12 mouse cellular contexts compared by ENCODE assay signal in the genomic region with DNA sequence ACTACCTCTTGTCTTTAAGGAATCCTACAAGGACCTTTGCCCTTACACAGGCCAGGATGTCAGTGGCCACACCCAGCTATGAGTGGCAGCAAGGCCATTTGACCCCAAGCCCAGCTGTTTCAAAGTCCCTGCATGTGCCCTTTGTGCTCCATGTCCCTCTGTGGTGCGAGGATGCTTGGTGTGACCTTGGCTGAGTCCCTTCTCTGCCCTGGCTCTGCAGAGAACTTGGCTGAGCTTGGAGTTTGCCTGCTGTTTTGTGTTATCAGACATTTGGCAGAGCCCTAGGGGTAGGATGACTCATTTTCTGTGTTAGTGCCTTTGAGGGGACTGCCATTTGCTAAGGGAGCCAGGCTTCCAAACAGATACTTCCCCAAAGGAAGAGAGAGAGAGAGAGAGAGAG. TPM values are rescaled to one million over a fixed set of nuclear protein-coding genes. Genes with fewer than 3 reads are reported as not detected.
DNase-seq lines count a peak whose midpoint lies in the region; ATAC-seq and TF ChIP-seq lines count a peak whose summit lies in the region.
"Had no signal": no experiment of that assay in that cellular context is flagged by ENCODE, and none has a peak within 500 bp of the region (broad histone marks: within the 10 kb centered on the region; RNA-seq: fewer than 3 reads in every experiment).

No protein-coding gene starts in this region.

- H3K9me3 ChIP-seq in liver, embryonic 11.5 days (ENCODE audit: control insufficient read depth, low read length), result no peaks in the 10 kb centered on the region
- no peaks in the 10 kb centered on the region for H3K9me3 ChIP-seq in heart, embryonic 16.5 days (replicated peaks; ENCODE audit: control insufficient read depth, low read length)
- no peaks in the 10 kb centered on the region for H3K9me3 ChIP-seq in stomach, postnatal 0 days (ENCODE audit: control insufficient read depth, low read length)
- H3K9me3 ChIP-seq: forebrain, embryonic 10.5 days; limb, embryonic 12.5 days had no signal

- H3K27me3 ChIP-seq in liver, adult 2 months (ENCODE audit: control insufficient read depth, insufficient read depth, low read length), result no peaks in the 10 kb centered on the region
- H3K27me3 ChIP-seq in liver, embryonic 11.5 days (replicated peaks; ENCODE audit: control insufficient read depth, insufficient read depth, low read length), result no peaks in the 10 kb centered on the region
- H3K27me3 ChIP-seq in heart, embryonic 16.5 days (ENCODE audit: control insufficient read depth, insufficient read depth, low read length), result no peaks in the 10 kb centered on the region
- H3K27me3 ChIP-seq in stomach, postnatal 0 days (ENCODE audit: control insufficient read depth, insufficient read depth, low read length), result no peaks in the 10 kb centered on the region
- H3K27me3 ChIP-seq: limb, embryonic 12.5 days had no signal

- H3K36me3 ChIP-seq in liver, adult 2 months (ENCODE audit: control insufficient read depth, insufficient read depth, low read length), result no peaks in the 10 kb centered on the region
- no peaks in the 10 kb centered on the region; the same call in 1 of the 2 replicates for H3K36me3 ChIP-seq in liver, embryonic 11.5 days (ENCODE audit: control insufficient read depth, insufficient read depth, low read length)
- H3K36me3 ChIP-seq in heart, embryonic 16.5 days (ENCODE audit: control insufficient read depth, insufficient read depth), result no peaks in the 10 kb centered on the region
- no peaks in the 10 kb centered on the region; the same call in 1 of the 2 replicates for H3K36me3 ChIP-seq in stomach, postnatal 0 days (ENCODE audit: control insufficient read depth, insufficient read depth, low read length)
- H3K36me3 ChIP-seq: forebrain, embryonic 10.5 days had no signal

- H3K4me1 ChIP-seq in liver, adult 2 months (ENCODE audit: control insufficient read depth, insufficient read depth, low read length), result peaks cover 57% of the 10 kb centered on the region
- peaks cover 2% of the 10 kb centered on the region; the same call in 1 of the 2 replicates for H3K4me1 ChIP-seq in liver, embryonic 11.5 days (replicated peaks; ENCODE audit: control insufficient read depth, insufficient read depth, low read length)
- H3K4me1 ChIP-seq in heart, embryonic 16.5 days (ENCODE audit: control insufficient read depth, insufficient read depth, low read length), result peaks cover 70% of the 10 kb centered on the region
- H3K4me1 ChIP-seq in stomach, postnatal 0 days (replicated peaks; ENCODE audit: control insufficient read depth, insufficient read depth), result peaks cover 16% of the 10 kb centered on the region

- WGBS in liver, adult 2 months, result 7% methylated on average over 1 of the region's 1 CpGs
- 58% methylated on average over 1 of the region's 1 CpGs for WGBS in liver, embryonic 11.5 days
- 36% methylated on average over 1 of the region's 1 CpGs for WGBS in heart, embryonic 16.5 days
- 39% methylated on average over 1 of the region's 1 CpGs for WGBS in stomach, postnatal 0 days

- DNase-seq in liver, adult 2 months (ENCODE audit: extremely low read depth, low read depth, low spot score), result peak; percentile 100
- no peak for DNase-seq in liver, embryonic 11.5 days (ENCODE audit: low spot score)
- peak; percentile 54 for DNase-seq in cerebellum, adult 11 months
- peak; percentile 49 to 72 for DNase-seq in lung, postnatal 4 days
- DNase-seq in stomach, postnatal 0 days (ENCODE audit: low spot score), result no peak
- DNase-seq: thymus, postnatal 4 days had no signal

- no peak for ATAC-seq in liver, embryonic 11.5 days (replicated peaks; ENCODE audit: low FRiP score)
- ATAC-seq in heart, embryonic 16.5 days (replicated peaks; ENCODE audit: extremely low read depth, insufficient read depth, low FRiP score), result no peak
- no peak for ATAC-seq in stomach, postnatal 0 days (ENCODE audit: low FRiP score, low TSS enrichment)
- ATAC-seq in monocyte, adult 5-6 weeks (replicated peaks; ENCODE audit: insufficient number of reproducible peaks, low FRiP score, low TSS enrichment, poor library complexity, severe bottlenecking), result no peak
- ATAC-seq: inflammation-experienced regulatory T-cells, adult 6 months had no signal

- no peak overlapping the region for H3K4me3 ChIP-seq in liver, adult 2 months (ENCODE audit: insufficient read depth, low read depth, low read length)
- no peak overlapping the region for H3K4me3 ChIP-seq in liver, embryonic 11.5 days (ENCODE audit: low read depth, low read length)
- no peak overlapping the region for H3K4me3 ChIP-seq in heart, embryonic 16.5 days (ENCODE audit: low read length)
- no peak overlapping the region for H3K4me3 ChIP-seq in stomach, postnatal 0 days (ENCODE audit: low read depth, low read length)
- H3K4me3 ChIP-seq: forebrain, embryonic 10.5 days; limb, embryonic 12.5 days had no signal

- TF ChIP-seq CTCF in liver, adult 2 months (IDR thresholded peaks at IDR 0.05; ENCODE audit: low read depth, low read length), result no peak
- TF ChIP-seq CTCF in stomach, postnatal 0 days (IDR thresholded peaks at IDR 0.05; ENCODE audit: low read depth), result no peak

- H3K4me2 ChIP-seq in liver, embryonic 11.5 days, result no peak overlapping the region
- H3K4me2 ChIP-seq in heart, embryonic 16.5 days (ENCODE audit: low read depth, low read length), result no peak overlapping the region
- H3K4me2 ChIP-seq in stomach, postnatal 0 days (replicated peaks; ENCODE audit: low read depth), result no peak overlapping the region
- H3K4me2 ChIP-seq: limb, embryonic 12.5 days had no signal

- H3K79me2 ChIP-seq in liver, adult 2 months (ENCODE audit: control insufficient read depth, insufficient read depth, low read length), result no peaks in the 10 kb centered on the region

- no peak overlapping the region for H3K9ac ChIP-seq in liver, adult 2 months (ENCODE audit: low read depth, low read length)
- H3K9ac ChIP-seq in liver, embryonic 11.5 days (ENCODE audit: low read depth, low read length), result no peak overlapping the region
- H3K9ac ChIP-seq in heart, embryonic 16.5 days (ENCODE audit: low read length), result no peak overlapping the region
- no peak overlapping the region for H3K9ac ChIP-seq in stomach, postnatal 0 days (ENCODE audit: low read length)
- H3K9ac ChIP-seq: limb, embryonic 12.5 days had no signal

- TF ChIP-seq POLR2A in liver, adult 2 months (IDR thresholded peaks at IDR 0.05; ENCODE audit: extremely low read depth, insufficient read depth, low read length), result no peak

- no peak for TF ChIP-seq EP300 in stomach, postnatal 0 days (optimal IDR thresholded peaks at IDR 0.05)

- H3K27ac ChIP-seq in liver, adult 2 months (replicated peaks; ENCODE audit: insufficient read depth, low read depth, low read length), result peak overlapping the region; percentile 81
- H3K27ac ChIP-seq in liver, embryonic 11.5 days (ENCODE audit: low read depth, low read length), result no peak overlapping the region
- H3K27ac ChIP-seq in heart, embryonic 16.5 days (ENCODE audit: low read length), result peak overlapping the region; percentile 88
- H3K27ac ChIP-seq in stomach, postnatal 0 days (replicated peaks), result no peak overlapping the region; the same call in 1 of the 2 replicates

RNA-seq across cellular contexts. Expression of a gene that starts 17.3 kb away (rescaled TPM):
- total RNA-seq in liver, adult 2 months (2014; rRNA removed), result 1.7 and 2.2 TPM in 2 replicates
- 4.1 and 5.4 TPM in 2 replicates for polyA plus RNA-seq in liver, adult 2 months (2012; rRNA removed)
- polyA plus RNA-seq in liver, embryonic 11.5 days (2014; fragmentation: Nextera tagmentation; extraction: Ambion mirVana), result 5.0 and 6.4 TPM in 2 replicates
- 3.0 and 4.5 TPM in 2 replicates for polyA plus RNA-seq in heart, embryonic 16.5 days (2015; fragmentation: Nextera tagmentation; extraction: Ambion mirVana)
- 5.3 and 6.2 TPM in 2 replicates for polyA plus RNA-seq in stomach, postnatal 0 days (2015; fragmentation: Nextera tagmentation; extraction: Ambion mirVana)
- total RNA-seq in monocyte, adult 5-6 weeks (2017), result 0.48 to 1.3 TPM (median 0.49 TPM) in 3 replicates
- total RNA-seq: MEL had no signal

RNA-seq across cellular contexts. Expression of a gene that starts 59.2 kb away (rescaled TPM):
- total RNA-seq in liver, adult 2 months (2014; rRNA removed), result 0.27 and 0.28 TPM in 2 replicates
- 0.39 and 0.64 TPM in 2 replicates for polyA plus RNA-seq in liver, adult 2 months (2012; rRNA removed)
- polyA plus RNA-seq in liver, embryonic 11.5 days (2014; fragmentation: Nextera tagmentation; extraction: Ambion mirVana), result 7.9 and 9.0 TPM in 2 replicates
- polyA plus RNA-seq in heart, embryonic 16.5 days (2015; fragmentation: Nextera tagmentation; extraction: Ambion mirVana), result 0.11 and 0.44 TPM in 2 replicates
- polyA plus RNA-seq in stomach, postnatal 0 days (2015; fragmentation: Nextera tagmentation; extraction: Ambion mirVana), result 4.0 and 4.7 TPM in 2 replicates
- total RNA-seq in monocyte, adult 5-6 weeks (2017), result not detected in 3 replicates
- total RNA-seq: MEL had no signal
- polyA plus RNA-seq: forebrain, embryonic 10.5 days; inflammation-experienced regulatory T-cells, adult 6 months had no signal

Comparison
In these comparisons a context has a peak if more than half of its experiments do, and no peak if none do; other contexts are left out.
1. DNase-seq: peak in liver, adult 2 months (single experiment), cerebellum, adult 11 months (single experiment) and lung, postnatal 4 days (2 of 2); none in liver, embryonic 11.5 days (single experiment) and stomach, postnatal 0 days (single experiment).
2. H3K27ac ChIP-seq: peak in liver, adult 2 months (single experiment) and heart, embryonic 16.5 days (single experiment); none in liver, embryonic 11.5 days (single experiment) and stomach, postnatal 0 days (single experiment).